Mouse (Mus musculus): Measurements from ENCODE around the gene Il17c. TPM values are rescaled to one million over a fixed set of nuclear protein-coding genes. Genes with fewer than 3 reads are reported as not detected.

Il17c gene
- polyA plus RNA-seq, 1 experiment from 2014 or later = not detected

- Histone ChIP-seq H3K9ac (ENCODE audit: low read length) (peak within 1 kb of the TSS; percentile 51; the same call in 1 of the 2 replicates), H3K27me3 (replicated peaks; ENCODE audit: control insufficient read depth, insufficient read depth, low read length) (peaks cover 38% of the 10 kb centered on the region), H3K36me3 (ENCODE audit: control insufficient read depth, insufficient read depth, low read length) (peaks cover 7% of the 10 kb centered on the region; the same call in 1 of the 2 replicates), H3K9me3 (replicated peaks; ENCODE audit: control insufficient read depth, low read length) (no peaks in the 10 kb centered on the region), H3K4me1 (ENCODE audit: control insufficient read depth, insufficient read depth, low read length) (peaks cover 6% of the 10 kb centered on the region; the same call in 1 of the 2 replicates), H3K4me3 (ENCODE audit: low read depth, low read length) (peak within 1 kb of the TSS; percentile 26), H3K27ac (ENCODE audit: low read depth, low read length) (no peak within 1 kb of the TSS), H3K4me2 (ENCODE audit: low read length) (peak within 1 kb of the TSS; percentile 56)
- DNase-seq (ENCODE audit: low spot score) (peak; percentile 23), ATAC-seq (peak; percentile 70)
- 2% methylated on average over 48 of the region's 56 CpGs for WGBS
Measured at GRCm38 (mm10) chr8:122460524-122461472, 39.0 kb downstream of the Il17c start, which contains the start of gene Snai3. TSS of gene Snai3 (minus strand) at chr8:122460733.

GRCm38 (mm10) chr8:122461473-122462148, 39.8 kb downstream of the Il17c start:
- H3K27ac ChIP-seq (ENCODE audit: low read depth, low read length) = no peak overlapping the region
- no peak for ATAC-seq
- 58% methylated on average over 11 of the region's 11 CpGs for WGBS

GRCm38 (mm10) chr8:122462510-122462909, 40.7 kb downstream of the Il17c start:
- H3K4me1 ChIP-seq (ENCODE audit: control insufficient read depth, insufficient read depth, low read length) = peaks cover 6% of the 10 kb centered on the region; the same call in 1 of the 2 replicates
- H3K4me2 ChIP-seq (ENCODE audit: low read length) = no peak overlapping the region
- peaks cover 38% of the 10 kb centered on the region for H3K27me3 ChIP-seq (replicated peaks; ENCODE audit: control insufficient read depth, insufficient read depth, low read length)
- DNase-seq (ENCODE audit: low spot score) = no peak
- H3K9me3 ChIP-seq (replicated peaks; ENCODE audit: control insufficient read depth, low read length) = no peaks in the 10 kb centered on the region
- H3K36me3 ChIP-seq (ENCODE audit: control insufficient read depth, insufficient read depth, low read length) = peaks cover 21% of the 10 kb centered on the region
- H3K9ac ChIP-seq (ENCODE audit: low read length) = no peak overlapping the region
- H3K27ac ChIP-seq (ENCODE audit: low read depth, low read length) = no peak overlapping the region
- 74% methylated on average over 8 of the region's 8 CpGs for WGBS
- H3K4me3 ChIP-seq (ENCODE audit: low read depth, low read length) = no peak overlapping the region
- no peak for ATAC-seq

More at GRCm38 (mm10) chr8:122461473-122462148, 39.8 kb downstream of the Il17c start:
- Histone ChIP-seq H3K9ac (ENCODE audit: low read length) (no peak overlapping the region), H3K4me1 (ENCODE audit: control insufficient read depth, insufficient read depth, low read length) (peaks cover 6% of the 10 kb centered on the region; the same call in 1 of the 2 replicates), H3K36me3 (ENCODE audit: control insufficient read depth, insufficient read depth, low read length) (peaks cover 15% of the 10 kb centered on the region), H3K27me3 (replicated peaks; ENCODE audit: control insufficient read depth, insufficient read depth, low read length) (peaks cover 38% of the 10 kb centered on the region), H3K4me3 (ENCODE audit: low read depth, low read length) (no peak overlapping the region), H3K9me3 (replicated peaks; ENCODE audit: control insufficient read depth, low read length) (no peaks in the 10 kb centered on the region), H3K4me2 (ENCODE audit: low read length) (no peak overlapping the region)
- DNase-seq (ENCODE audit: low spot score) = no peak

- WGBS = 74% methylated on average over 12 of the region's 12 CpGs
- no peak overlapping the region for H3K4me2 ChIP-seq (ENCODE audit: low read length)
- H3K4me3 ChIP-seq (ENCODE audit: low read depth, low read length) = no peak overlapping the region
- H3K9ac ChIP-seq (ENCODE audit: low read length) = no peak overlapping the region
- H3K36me3 ChIP-seq (ENCODE audit: control insufficient read depth, insufficient read depth, low read length) = peaks cover 30% of the 10 kb centered on the region
- peaks cover 6% of the 10 kb centered on the region; the same call in 1 of the 2 replicates for H3K4me1 ChIP-seq (ENCODE audit: control insufficient read depth, insufficient read depth, low read length)
- peaks cover 38% of the 10 kb centered on the region for H3K27me3 ChIP-seq (replicated peaks; ENCODE audit: control insufficient read depth, insufficient read depth, low read length)
- ATAC-seq (no peak), DNase-seq (ENCODE audit: low spot score) (no peak)
- H3K9me3 ChIP-seq (replicated peaks; ENCODE audit: control insufficient read depth, low read length) = no peaks in the 10 kb centered on the region
- H3K27ac ChIP-seq (ENCODE audit: low read depth, low read length) = no peak overlapping the region
Measured at GRCm38 (mm10) chr8:122463651-122464640, 42.1 kb downstream of the Il17c start.

- Histone ChIP-seq H3K4me2 (ENCODE audit: low read length) (no peak overlapping the region), H3K4me3 (ENCODE audit: low read depth, low read length) (no peak overlapping the region), H3K9ac (ENCODE audit: low read length) (no peak overlapping the region), H3K4me1 (ENCODE audit: control insufficient read depth, insufficient read depth, low read length) (peaks cover 6% of the 10 kb centered on the region; the same call in 1 of the 2 replicates), H3K27me3 (replicated peaks; ENCODE audit: control insufficient read depth, insufficient read depth, low read length) (peaks cover 30% of the 10 kb centered on the region), H3K9me3 (replicated peaks; ENCODE audit: control insufficient read depth, low read length) (no peaks in the 10 kb centered on the region), H3K36me3 (ENCODE audit: control insufficient read depth, insufficient read depth, low read length) (peaks cover 34% of the 10 kb centered on the region), H3K27ac (ENCODE audit: low read depth, low read length) (no peak overlapping the region)
- DNase-seq (ENCODE audit: low spot score) (no peak), ATAC-seq (no peak)
- 79% methylated on average over 7 of the region's 7 CpGs for WGBS
Measured at GRCm38 (mm10) chr8:122464985-122465384, 43.2 kb downstream of the Il17c start.

- no peak overlapping the region for H3K27ac ChIP-seq (ENCODE audit: low read depth, low read length)
- no peaks in the 10 kb centered on the region for H3K9me3 ChIP-seq (replicated peaks; ENCODE audit: control insufficient read depth, low read length)
- no peaks in the 10 kb centered on the region for H3K4me1 ChIP-seq (ENCODE audit: control insufficient read depth, insufficient read depth, low read length)
- H3K9ac ChIP-seq (ENCODE audit: low read length) = no peak overlapping the region
- DNase-seq (ENCODE audit: low spot score) = no peak
- WGBS = 94% methylated on average over 13 of the region's 13 CpGs
- 0 out of 2 replicates have a peak, but pooled peaks cover 2% of the 10 kb centered on the region for H3K27me3 ChIP-seq (replicated peaks; ENCODE audit: control insufficient read depth, insufficient read depth, low read length)
- no peak overlapping the region for H3K4me3 ChIP-seq (ENCODE audit: low read depth, low read length)
- H3K4me2 ChIP-seq (ENCODE audit: low read length) = no peak overlapping the region
- peaks cover 38% of the 10 kb centered on the region for H3K36me3 ChIP-seq (ENCODE audit: control insufficient read depth, insufficient read depth, low read length)
- no peak for ATAC-seq
Measured at GRCm38 (mm10) chr8:122467816-122468215, 46.0 kb downstream of the Il17c start.

- Histone ChIP-seq H3K36me3 (ENCODE audit: control insufficient read depth, insufficient read depth, low read length) (peaks cover 50% of the 10 kb centered on the region), H3K4me1 (ENCODE audit: control insufficient read depth, insufficient read depth, low read length) (no peaks in the 10 kb centered on the region), H3K27me3 (replicated peaks; ENCODE audit: control insufficient read depth, insufficient read depth, low read length) (no peaks in the 10 kb centered on the region), H3K9ac (ENCODE audit: low read length) (no peak overlapping the region), H3K4me3 (ENCODE audit: low read depth, low read length) (no peak overlapping the region), H3K27ac (ENCODE audit: low read depth, low read length) (no peak overlapping the region), H3K9me3 (replicated peaks; ENCODE audit: control insufficient read depth, low read length) (no peaks in the 10 kb centered on the region), H3K4me2 (ENCODE audit: low read length) (no peak overlapping the region)
- no peak for DNase-seq (ENCODE audit: low spot score)
- WGBS = 82% methylated on average over 6 of the region's 6 CpGs
- ATAC-seq = no peak
Measured at GRCm38 (mm10) chr8:122469407-122469806, 47.6 kb downstream of the Il17c start.

GRCm38 (mm10) chr8:122469965-122470364, 48.1 kb downstream of the Il17c start:
- H3K27me3 ChIP-seq (replicated peaks; ENCODE audit: control insufficient read depth, insufficient read depth, low read length) = no peaks in the 10 kb centered on the region
- H3K4me3 ChIP-seq (ENCODE audit: low read depth, low read length) = no peak overlapping the region
- H3K9ac ChIP-seq (ENCODE audit: low read length) = no peak overlapping the region
- H3K4me1 ChIP-seq (ENCODE audit: control insufficient read depth, insufficient read depth, low read length) = peaks cover 2% of the 10 kb centered on the region; the same call in 1 of the 2 replicates
- H3K36me3 ChIP-seq (ENCODE audit: control insufficient read depth, insufficient read depth, low read length) = peaks cover 50% of the 10 kb centered on the region
- H3K9me3 ChIP-seq (replicated peaks; ENCODE audit: control insufficient read depth, low read length) = no peaks in the 10 kb centered on the region
- no peak for ATAC-seq
- DNase-seq (ENCODE audit: low spot score) = no peak
- no peak overlapping the region for H3K4me2 ChIP-seq (ENCODE audit: low read length)
- no peak overlapping the region for H3K27ac ChIP-seq (ENCODE audit: low read depth, low read length)
- WGBS = 87% methylated on average over 10 of the region's 10 CpGs

All from forebrain, embryonic 14.5 days (tissue).